Mouse (Mus musculus) kidney, adult 2 months (tissue): ENCODE data around the gene Kctd5. TPM values are rescaled to one million over a fixed set of nuclear protein-coding genes. Genes with fewer than 3 reads are reported as not detected.

ENCODE experiments used
- DNase-seq: peaks from one replicate; pipeline ENCODE4 v3.0.0; 2021
- H3K27ac ChIP-seq: fragments of 200-500 bp; 2 replicates; pipeline ENCODE4 v1.5.1; 2012; ENCODE audit warnings: low read depth, low read length, control low read depth, inconsistent platforms; ENCODE audit not compliant: insufficient read depth
- H3K27me3 ChIP-seq: fragments of 200-500 bp; replicated peaks from 2 replicates; pipeline ENCODE4 v1.6.1; 2012; ENCODE audit warnings: mild to moderate bottlenecking, moderate library complexity, low read length, inconsistent platforms; ENCODE audit not compliant: control insufficient read depth, insufficient read depth
- H3K36me3 ChIP-seq: fragments of 200-500 bp; 2 replicates; pipeline ENCODE4 v1.6.1; 2012; ENCODE audit warnings: mild to moderate bottlenecking, moderate library complexity, low read length, inconsistent platforms; ENCODE audit not compliant: control insufficient read depth, insufficient read depth
- H3K4me1 ChIP-seq: fragments of 200-500 bp; 2 replicates; pipeline ENCODE4 v1.6.1; 2011; ENCODE audit warnings: low read length; ENCODE audit not compliant: control insufficient read depth, insufficient read depth
- H3K4me3 ChIP-seq: fragments of 200-500 bp; 2 replicates; pipeline ENCODE4 v1.5.1; 2011; ENCODE audit warnings: mild to moderate bottlenecking, low read depth, low read length, control low read depth; ENCODE audit not compliant: insufficient read depth
- CTCF ChIP-seq: fragments of 200-500 bp; conservative IDR thresholded peaks from 2 replicates; pipeline ENCODE4 v1.5.1; 2011; ENCODE audit warnings: low read depth, mild to moderate bottlenecking, control low read depth, low read length, moderate library complexity, mixed read lengths; ENCODE audit not compliant: insufficient read depth, insufficient read length
- POLR2A ChIP-seq: fragments of 200-500 bp; IDR thresholded peaks from one replicate; pipeline ENCODE4 v1.6.1; 2011; ENCODE audit warnings: low read depth, low read length, control low read depth
- WGBS: fragments of 180-500 bp; shearing (Covaris S2); methylation state at CpG from one replicate; pipeline ENCODE4 v1.1.7; 2018; 5-methylcytosine and 5-hydroxymethylcytosine counted together
- polyA plus RNA-seq: library from polyadenylated mRNA; depleted of rRNA; stranded (reverse); fragments of >200 nt; gene quantifications from 2 replicates; pipeline ENCODE4 v1.2.3, GENCODE M21; 2012; rRNA removed

Kctd5 gene
- polyA plus RNA-seq, result 16.1 and 16.5 TPM in 2 replicates

- peak within 1 kb of the TSS; percentile 98 for H3K4me3 ChIP-seq
- H3K4me1 ChIP-seq, result peaks cover 4% of the 10 kb centered on the region
- peak; percentile 96 for DNase-seq
- H3K36me3 ChIP-seq, result no peaks in the 10 kb centered on the region
- TF ChIP-seq POLR2A (peak; percentile 64), CTCF (no peak)
- no peaks in the 10 kb centered on the region for H3K27me3 ChIP-seq
- H3K27ac ChIP-seq, result peak within 1 kb of the TSS; percentile 56
- WGBS, result under 1% methylated on average over 58 of the region's 62 CpGs
Observed at GRCm38 (mm10) chr17:24072919-24073696, at the start of gene Kctd5. Gene Kctd5 (minus strand): TSS chr17:24073485.

GRCm38 (mm10) chr17:24119446-24119845 lies 46.2 kb upstream of the Kctd5 start:
- no peak overlapping the region for H3K27ac ChIP-seq
- peaks cover 8% of the 10 kb centered on the region for H3K4me1 ChIP-seq
- 77% methylated on average over 3 of the region's 3 CpGs for WGBS
- no peak for DNase-seq
- H3K4me3 ChIP-seq, result no peak overlapping the region
- no peaks in the 10 kb centered on the region for H3K36me3 ChIP-seq
- H3K27me3 ChIP-seq, result no peaks in the 10 kb centered on the region
- TF ChIP-seq POLR2A (no peak), CTCF (no peak)

GRCm38 (mm10) chr17:24113031-24113430 lies 39.7 kb upstream of the Kctd5 start:
- H3K27me3 ChIP-seq, result no peaks in the 10 kb centered on the region
- no peak overlapping the region for H3K27ac ChIP-seq
- H3K4me3 ChIP-seq, result no peak overlapping the region
- peaks cover 8% of the 10 kb centered on the region for H3K36me3 ChIP-seq
- peaks cover 8% of the 10 kb centered on the region for H3K4me1 ChIP-seq
- TF ChIP-seq CTCF, result no peak
- TF ChIP-seq POLR2A, result no peak
- no peak for DNase-seq
- WGBS, result 86% methylated on average over 4 of the region's 4 CpGs

GRCm38 (mm10) chr17:24111256-24111655 lies 38.0 kb upstream of the Kctd5 start:
- DNase-seq, result no peak
- Histone ChIP-seq H3K27ac (no peak overlapping the region), H3K4me1 (peaks cover 3% of the 10 kb centered on the region), H3K27me3 (no peaks in the 10 kb centered on the region), H3K4me3 (no peak overlapping the region), H3K36me3 (peaks cover 10% of the 10 kb centered on the region)
- TF ChIP-seq POLR2A, result no peak
- TF ChIP-seq CTCF, result no peak
- WGBS, result 51% methylated on average over 1 of the region's 1 CpGs

GRCm38 (mm10) chr17:24108896-24109295 lies 35.6 kb upstream of the Kctd5 start:
- Histone ChIP-seq H3K4me1 (peaks cover 4% of the 10 kb centered on the region; the same call in 1 of the 2 replicates), H3K27ac (no peak overlapping the region), H3K27me3 (no peaks in the 10 kb centered on the region), H3K4me3 (no peak overlapping the region), H3K36me3 (peaks cover 14% of the 10 kb centered on the region)
- 45% methylated on average over 1 of the region's 1 CpGs for WGBS
- DNase-seq, result no peak
- no peak for TF ChIP-seq POLR2A
- TF ChIP-seq CTCF, result no peak

GRCm38 (mm10) chr17:24105111-24105510 lies 31.8 kb upstream of the Kctd5 start:
- Histone ChIP-seq H3K27ac (peak overlapping the region; percentile 19), H3K36me3 (peaks cover 12% of the 10 kb centered on the region), H3K4me1 (peaks cover 4% of the 10 kb centered on the region; the same call in 1 of the 2 replicates), H3K4me3 (no peak overlapping the region), H3K27me3 (no peaks in the 10 kb centered on the region)
- DNase-seq, result peak; percentile 86
- TF ChIP-seq POLR2A, result no peak
- no peak for TF ChIP-seq CTCF
- WGBS, result 63% methylated on average over 2 of the region's 2 CpGs

- no peak overlapping the region for H3K27ac ChIP-seq
- WGBS, result 92% methylated on average over 4 of the region's 4 CpGs
Observed at GRCm38 (mm10) chr17:24098354-24098753, 25.1 kb upstream of the Kctd5 start.

More at GRCm38 (mm10) chr17:24098354-24098753, 25.1 kb upstream of the Kctd5 start:
- Histone ChIP-seq H3K4me1 (no peaks in the 10 kb centered on the region), H3K36me3 (peaks cover 10% of the 10 kb centered on the region; the same call in 1 of the 2 replicates), H3K4me3 (no peak overlapping the region), H3K27me3 (no peaks in the 10 kb centered on the region)
- DNase-seq, result no peak
- TF ChIP-seq CTCF (no peak), POLR2A (no peak)
